Mouse (Mus musculus): ENCODE measurements around the gene Atp6v0a1. TPM values are rescaled to one million over a fixed set of nuclear protein-coding genes. Genes with fewer than 3 reads are reported as not detected.

The Atp6v0a1 gene
- total RNA-seq, 2 experiments from 2014 or later: 442 to 461 TPM

DNA sequence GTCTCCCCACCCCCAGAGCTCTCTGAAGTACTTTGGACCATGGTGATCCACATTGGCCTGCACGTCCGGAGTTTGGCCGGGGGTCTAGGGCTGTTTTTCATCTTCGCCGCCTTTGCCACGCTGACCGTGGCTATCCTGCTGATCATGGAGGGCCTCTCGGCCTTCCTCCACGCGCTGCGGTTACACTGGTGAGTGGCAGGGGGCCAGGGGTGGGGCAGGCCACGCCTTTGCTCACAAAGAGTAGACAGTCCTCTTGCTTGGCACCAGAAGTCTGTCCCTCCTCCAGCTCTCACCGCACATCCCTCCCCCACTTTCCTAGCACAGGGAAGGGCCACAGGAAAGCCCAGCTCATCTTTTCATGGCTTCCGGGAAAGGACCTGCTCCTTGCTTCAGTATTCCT lies 46.2 kb downstream of the Atp6v0a1 start:
- no peak for TF ChIP-seq CTCF (IDR thresholded peaks at IDR 0.05)
- Histone ChIP-seq H3K27ac (no peak overlapping the region), H3K4me3 (no peak overlapping the region)
- DNase-seq (ENCODE audit: extremely low spot score in 1 of 2, low spot score in 2 of 2): no peak
- intact Hi-C loops (cut with DNase I): no loop called here

DNA sequence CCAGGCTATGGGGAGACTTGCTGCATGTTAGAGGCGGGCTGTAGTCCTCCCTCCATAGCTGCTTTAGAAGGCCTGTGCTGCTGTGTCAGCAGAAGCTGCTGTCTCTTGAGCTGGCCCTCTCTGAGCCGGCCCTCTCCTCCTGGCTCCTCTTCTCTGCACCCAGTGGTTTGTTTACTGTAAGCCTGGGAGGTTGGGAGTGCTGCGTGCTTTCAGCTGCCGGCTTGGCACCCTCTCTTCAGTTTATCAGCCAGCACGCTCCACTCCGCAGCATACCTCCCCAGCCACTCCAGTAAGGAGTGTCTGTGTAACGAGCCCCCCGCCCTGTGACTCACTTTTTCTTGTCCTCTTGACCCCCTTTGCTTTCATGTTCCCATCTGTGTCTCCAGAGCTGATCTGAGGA lies 47.6 kb downstream of the Atp6v0a1 start:
- no peak for TF ChIP-seq CTCF (IDR thresholded peaks at IDR 0.05)
- no peak for DNase-seq (ENCODE audit: extremely low spot score in 1 of 2, low spot score in 2 of 2)
- Histone ChIP-seq H3K4me3 (no peak overlapping the region), H3K27ac (peak overlapping the region; percentile 67)
- intact Hi-C loops (cut with DNase I): no loop called here

DNA sequence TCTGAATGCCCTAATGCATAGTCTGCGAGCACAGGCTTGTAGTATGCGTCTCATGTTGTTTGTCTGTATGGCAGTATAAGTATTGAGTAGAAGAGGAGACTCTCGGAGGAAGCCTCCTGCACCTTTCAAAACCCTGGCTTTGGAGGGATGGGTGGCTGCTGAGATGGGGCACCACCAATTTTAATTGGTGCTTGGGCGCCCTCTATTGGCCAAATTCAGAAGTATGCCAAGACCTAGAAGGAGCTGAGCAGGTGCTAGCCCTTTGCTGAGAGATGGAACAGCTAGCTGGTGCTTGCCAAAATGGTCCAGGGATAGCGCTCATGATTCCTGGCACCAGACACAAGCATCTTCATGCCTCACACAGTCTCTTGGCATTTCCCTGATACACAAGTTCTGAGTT lies 48.6 kb downstream of the Atp6v0a1 start:
- intact Hi-C loops (cut with DNase I): loop anchor here (1.0 kb wide), 1 partner anchor 75 kb away; no protein-coding TSS in a partner anchor
- H3K27ac ChIP-seq: peak overlapping the region; percentile 80
- DNase-seq (ENCODE audit: extremely low spot score in 1 of 2, low spot score in 2 of 2): peak; percentile 78 to 84
- no peak overlapping the region for H3K4me3 ChIP-seq
- peak; percentile 81 for TF ChIP-seq CTCF (IDR thresholded peaks at IDR 0.05)

DNA sequence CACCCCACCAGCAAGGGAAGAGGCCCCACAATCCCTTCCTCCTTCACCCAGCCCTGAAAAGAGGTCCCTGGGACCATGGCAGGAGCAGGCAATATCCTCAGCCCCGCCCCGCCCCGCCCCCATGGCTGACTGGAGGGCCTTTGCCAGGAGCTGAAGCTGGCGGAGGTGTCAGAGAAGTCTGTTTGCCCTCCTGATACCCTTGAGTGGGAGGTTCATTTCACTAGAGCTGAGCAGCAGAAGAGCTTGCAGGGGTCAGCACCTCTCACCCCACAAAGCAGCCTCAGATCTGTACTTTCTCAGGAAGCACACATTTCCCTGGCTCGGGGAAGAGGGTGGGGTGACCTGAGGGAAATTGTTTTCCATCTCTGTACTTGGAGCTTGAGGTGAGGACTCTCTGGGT lies 49.5 kb downstream of the Atp6v0a1 start:
- intact Hi-C loops (cut with DNase I): loop anchor here (1.0 kb wide), 1 partner anchor 75 kb away; no protein-coding TSS in a partner anchor
- H3K27ac ChIP-seq: peak overlapping the region; percentile 80
- TF ChIP-seq CTCF (IDR thresholded peaks at IDR 0.05): no peak
- H3K4me3 ChIP-seq: no peak overlapping the region
- no peak for DNase-seq (ENCODE audit: extremely low spot score in 1 of 2, low spot score in 2 of 2)

DNA sequence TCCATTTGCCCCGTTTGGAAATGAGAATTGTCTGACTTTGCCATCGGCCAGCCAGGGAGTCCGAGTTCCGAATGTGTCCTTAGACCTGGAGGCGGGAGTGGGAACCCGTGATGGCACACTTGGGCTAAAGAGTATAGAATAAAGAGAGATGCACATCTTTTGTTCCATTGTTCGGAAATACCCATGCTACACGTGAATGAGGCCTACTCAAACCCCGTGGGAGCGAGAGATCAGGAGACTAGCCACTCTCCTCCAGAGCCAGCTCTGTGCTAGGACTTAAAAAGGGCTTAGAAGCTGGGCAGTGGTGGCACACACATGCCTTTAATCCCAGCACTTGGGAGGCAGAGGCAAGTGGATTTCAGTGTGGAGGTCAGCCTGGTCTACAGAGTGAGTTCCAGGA lies 50.2 kb downstream of the Atp6v0a1 start:
- TF ChIP-seq CTCF (IDR thresholded peaks at IDR 0.05): no peak
- Histone ChIP-seq H3K4me3 (no peak overlapping the region), H3K27ac (peak overlapping the region; percentile 60)
- DNase-seq (ENCODE audit: extremely low spot score in 1 of 2, low spot score in 2 of 2): no peak
- intact Hi-C loops (cut with DNase I): no loop called here

DNA sequence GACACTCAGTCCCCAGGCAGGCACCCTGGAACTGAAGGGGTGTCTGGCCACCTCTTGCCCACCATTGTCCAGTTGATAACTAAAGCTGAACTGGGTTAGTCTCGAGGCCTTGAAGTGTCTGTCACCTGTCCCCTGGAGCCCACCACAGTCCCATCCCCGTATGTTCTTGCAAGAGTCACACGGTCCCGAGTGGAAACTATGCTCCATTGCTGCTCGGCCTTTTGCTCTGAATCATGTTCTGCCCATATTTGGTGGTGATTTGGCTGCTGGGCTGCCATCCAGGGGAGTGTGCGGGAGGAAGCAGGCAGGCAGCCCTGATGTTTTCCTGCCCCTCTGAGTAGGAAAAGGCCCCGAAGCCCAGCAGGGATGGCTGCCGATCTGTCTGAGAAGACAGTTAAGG lies 50.9 kb downstream of the Atp6v0a1 start:
- Histone ChIP-seq H3K4me3 (no peak overlapping the region), H3K27ac (peak overlapping the region; percentile 60)
- TF ChIP-seq CTCF (IDR thresholded peaks at IDR 0.05): no peak
- intact Hi-C loops (cut with DNase I): no loop called here
- DNase-seq (ENCODE audit: extremely low spot score in 1 of 2, low spot score in 2 of 2): peak; percentile 57 to 69

DNA sequence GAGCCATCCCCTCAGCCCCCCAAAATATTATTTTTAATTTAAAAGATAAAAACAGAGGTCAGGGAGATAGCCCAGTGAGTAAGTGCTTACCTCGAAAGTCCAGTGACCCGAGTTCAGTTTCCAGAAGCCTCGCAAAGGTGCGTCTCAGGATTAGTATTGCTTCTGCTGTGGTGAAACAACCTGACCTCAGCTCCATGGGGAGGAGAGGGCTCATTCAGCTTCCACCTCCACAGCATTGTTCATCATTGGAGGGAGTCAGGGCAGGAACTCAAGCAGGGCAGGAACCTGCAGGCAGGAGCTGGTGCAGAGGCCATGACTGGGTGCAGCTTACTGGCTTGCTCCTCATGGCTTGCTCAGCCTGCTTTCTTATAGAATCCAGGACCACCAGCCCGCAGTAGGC lies 51.8 kb downstream of the Atp6v0a1 start:
- intact Hi-C loops (cut with DNase I): no loop called here
- no peak for TF ChIP-seq CTCF (IDR thresholded peaks at IDR 0.05)
- Histone ChIP-seq H3K27ac (peak overlapping the region; percentile 60), H3K4me3 (no peak overlapping the region)
- no peak for DNase-seq (ENCODE audit: extremely low spot score in 1 of 2, low spot score in 2 of 2)

DNA sequence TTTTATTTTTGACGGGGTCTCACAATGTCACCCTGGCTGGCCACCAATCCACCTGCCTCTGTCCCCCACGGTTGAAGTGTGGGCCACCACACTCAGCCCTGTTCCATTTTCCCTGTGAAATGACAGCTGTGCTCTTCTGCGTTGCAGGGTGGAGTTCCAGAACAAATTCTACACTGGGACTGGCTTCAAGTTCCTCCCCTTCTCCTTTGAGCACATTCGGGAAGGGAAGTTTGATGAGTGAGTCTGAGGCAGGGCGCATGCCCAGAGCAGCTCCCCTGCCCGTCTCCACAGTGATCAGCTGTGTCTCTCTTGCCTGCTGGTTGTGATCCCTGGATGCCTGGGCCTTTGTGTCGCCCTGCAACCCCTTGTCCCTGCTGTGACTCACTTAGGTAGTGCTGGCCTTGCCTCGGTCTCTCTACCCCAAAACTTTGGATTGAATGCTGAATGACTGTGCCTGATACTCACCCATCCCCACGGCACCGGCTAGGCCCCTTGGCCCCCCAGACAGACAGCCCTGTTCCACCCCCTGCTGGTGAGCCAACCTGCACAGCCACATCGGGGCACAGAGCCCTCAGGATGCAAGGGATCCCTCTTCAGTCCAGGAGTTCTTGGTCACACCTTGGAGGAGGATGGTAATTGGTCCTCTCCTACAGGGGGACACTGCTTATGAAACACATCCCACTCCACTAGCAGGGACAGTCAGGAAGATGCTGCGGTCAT lies 53.1 kb downstream of the Atp6v0a1 start:
- Histone ChIP-seq H3K27ac (peak overlapping the region; percentile 80), H3K4me3 (no peak overlapping the region)
- no peak for DNase-seq (ENCODE audit: extremely low spot score in 1 of 2, low spot score in 2 of 2)
- TF ChIP-seq CTCF (IDR thresholded peaks at IDR 0.05): no peak; the same call in 1 of the 2 replicates
- intact Hi-C loops (cut with DNase I): no loop called here

DNA sequence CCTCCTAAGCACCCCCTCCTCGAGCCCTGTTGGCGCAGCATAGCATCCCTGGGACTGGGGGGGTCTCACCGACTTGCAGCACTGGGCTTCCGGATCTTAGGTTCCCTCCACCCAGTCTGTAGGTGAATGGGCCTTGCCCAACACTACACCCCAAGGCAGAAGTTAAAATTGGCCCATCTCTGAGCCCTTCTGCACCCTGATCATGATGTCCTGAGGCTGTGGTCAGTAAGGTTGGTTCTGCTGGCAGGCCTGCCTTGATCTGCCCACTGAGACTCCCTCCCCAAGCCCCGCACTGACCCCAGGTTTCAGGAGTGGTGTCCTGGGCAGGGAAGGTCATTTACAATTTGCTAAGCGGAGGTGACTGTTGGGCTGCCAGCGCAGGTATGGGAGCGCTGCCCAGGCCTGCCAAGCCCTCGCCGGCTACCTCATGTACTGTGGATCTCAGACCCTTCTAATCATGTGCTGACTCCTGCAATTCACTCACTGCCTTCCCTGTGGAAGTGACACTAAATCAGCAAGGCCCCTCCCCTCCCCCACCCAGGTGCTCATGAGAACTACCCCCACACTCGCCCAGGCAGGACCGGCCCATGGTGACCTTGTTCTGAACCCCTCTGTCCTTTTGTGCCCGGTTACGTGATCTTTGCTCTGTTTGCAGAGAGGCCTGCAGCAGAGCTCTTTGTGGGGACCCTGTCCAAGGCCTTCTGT lies 53.9 kb downstream of the Atp6v0a1 start:
- no peak for DNase-seq (ENCODE audit: extremely low spot score in 1 of 2, low spot score in 2 of 2)

DNA sequence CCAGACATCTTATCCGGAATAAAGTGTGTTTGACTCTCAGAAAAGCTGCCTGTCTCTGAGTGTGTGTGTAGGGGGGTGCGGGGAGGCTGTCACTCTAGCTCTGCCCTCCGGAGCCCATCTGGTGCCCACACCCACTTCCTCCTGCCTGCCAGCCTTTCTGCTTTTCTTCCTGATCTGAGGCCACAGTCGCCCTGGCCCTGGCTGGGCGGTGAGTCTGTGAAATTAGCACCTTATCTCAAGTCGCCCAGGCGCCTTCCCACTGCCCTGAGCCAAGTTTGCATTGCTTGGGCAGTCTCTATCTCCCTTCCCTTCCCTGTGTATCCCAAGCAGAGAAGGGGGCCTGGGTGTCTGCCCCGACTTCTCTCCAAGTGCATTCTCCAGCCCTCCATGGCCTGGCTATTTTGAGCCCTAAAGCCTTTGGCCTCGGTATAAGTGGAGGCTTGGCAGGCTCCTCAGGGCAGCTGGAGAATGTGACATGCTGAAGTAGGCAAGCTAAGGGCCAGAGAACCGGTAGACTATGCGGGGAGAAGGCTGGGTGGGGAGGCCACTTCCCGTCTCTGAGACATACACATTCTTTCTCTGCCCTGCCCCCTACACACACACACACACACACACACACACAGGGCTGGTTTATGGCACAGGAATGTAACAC lies 54.5 kb downstream of the Atp6v0a1 start:
- no peak for DNase-seq (ENCODE audit: extremely low spot score in 1 of 2, low spot score in 2 of 2)
- Histone ChIP-seq H3K27ac (peak overlapping the region; percentile 80), H3K4me3 (no peak overlapping the region)
- intact Hi-C loops (cut with DNase I): no loop called here
- no peak for TF ChIP-seq CTCF (IDR thresholded peaks at IDR 0.05)

More for the DNA sequence above, 53.9 kb downstream of the Atp6v0a1 start:
- Histone ChIP-seq H3K27ac (peak overlapping the region; percentile 80), H3K4me3 (no peak overlapping the region)
- no peak for TF ChIP-seq CTCF (IDR thresholded peaks at IDR 0.05)
- intact Hi-C loops (cut with DNase I): no loop called here

DNA sequence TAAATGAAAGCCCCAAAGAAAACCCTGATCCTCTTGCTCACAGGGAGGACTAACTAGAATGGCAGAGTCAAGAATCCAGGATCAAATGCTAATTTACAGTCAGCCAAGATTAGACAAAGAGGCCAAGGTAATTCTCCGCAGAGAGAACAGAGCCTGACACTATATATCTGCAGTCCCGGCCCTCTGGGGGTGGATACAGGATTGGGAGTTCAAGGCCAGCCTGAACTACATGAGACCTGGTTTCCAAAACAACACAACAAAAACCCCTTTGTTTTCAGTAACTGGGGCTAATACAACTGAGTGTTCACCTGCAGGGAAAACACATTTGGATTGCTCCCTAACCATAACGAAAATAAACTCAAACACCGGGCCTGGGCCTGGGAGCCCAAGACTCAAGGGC lies 55.2 kb downstream of the Atp6v0a1 start:
- no peak for TF ChIP-seq CTCF (IDR thresholded peaks at IDR 0.05)
- no peak for DNase-seq (ENCODE audit: extremely low spot score in 1 of 2, low spot score in 2 of 2)
- no peak overlapping the region; the same call in none of the 2 replicates for H3K27ac ChIP-seq
- intact Hi-C loops (cut with DNase I): no loop called here
- no peak overlapping the region for H3K4me3 ChIP-seq

DNA sequence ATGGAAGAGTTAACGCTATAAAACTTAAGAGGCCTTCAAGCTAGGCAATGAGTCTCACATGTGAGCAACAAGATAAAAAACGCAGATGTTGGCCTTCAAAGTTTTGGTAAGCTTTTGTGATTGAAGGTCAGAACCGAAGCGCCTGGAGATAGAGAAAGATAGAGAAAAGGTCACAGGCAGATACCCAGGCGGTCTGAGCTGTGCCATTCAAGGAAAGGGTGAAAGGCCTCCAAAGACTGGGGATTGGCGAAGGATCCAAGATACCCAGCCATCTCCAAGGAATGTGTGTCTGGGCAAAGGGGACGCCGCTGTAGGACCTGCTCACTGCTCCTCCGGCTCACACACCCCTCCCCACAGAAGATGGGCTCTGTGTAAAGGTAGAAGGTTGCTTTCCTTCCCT lies 55.8 kb downstream of the Atp6v0a1 start:
- Histone ChIP-seq H3K27ac (no peak overlapping the region; the same call in 1 of the 2 replicates), H3K4me3 (no peak overlapping the region)
- intact Hi-C loops (cut with DNase I): no loop called here
- DNase-seq (ENCODE audit: extremely low spot score in 1 of 2, low spot score in 2 of 2): no peak
- no peak for TF ChIP-seq CTCF (IDR thresholded peaks at IDR 0.05)
